Mouse (Mus musculus): ENCODE measurements around the gene Plekhg1.

DNA sequence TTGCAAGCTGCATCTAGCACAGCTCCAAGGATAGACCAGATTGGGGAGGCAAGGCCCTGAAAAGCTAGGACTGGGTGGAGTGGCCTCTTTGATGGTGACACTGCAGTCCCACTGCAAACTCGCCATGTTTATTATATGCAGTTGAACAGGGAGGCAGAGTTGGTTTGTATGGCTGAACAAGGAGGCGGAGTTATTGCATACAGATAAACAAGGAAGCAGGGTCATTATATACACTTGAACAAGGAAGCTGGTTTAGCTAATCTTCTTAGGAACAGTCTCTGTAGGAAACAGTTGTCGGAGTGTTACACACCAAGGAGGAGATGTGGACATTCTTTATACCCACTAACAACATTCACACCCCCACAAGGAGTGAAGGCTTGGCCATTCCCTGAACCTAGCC is 112.6 kb downstream of the Plekhg1 start:
- TF ChIP-seq CTCF (conservative IDR thresholded peaks at IDR 0.05 in 1 of 2, IDR thresholded peaks at IDR 0.05 in 1 of 2; ENCODE audit: low read depth in 2 of 2, low read length in 2 of 2): no peak
- no peak for TF ChIP-seq POLR2A (IDR thresholded peaks at IDR 0.05; ENCODE audit: low read depth, low read length)
- TF ChIP-seq SIN3A (IDR thresholded peaks at IDR 0.05; ENCODE audit: low read length): no peak
- no peak for TF ChIP-seq POLR2AphosphoS2 (IDR thresholded peaks at IDR 0.05; ENCODE audit: low read depth, low read length)
